ENCODE assay signal across 26 mouse cellular contexts in the genomic region with DNA sequence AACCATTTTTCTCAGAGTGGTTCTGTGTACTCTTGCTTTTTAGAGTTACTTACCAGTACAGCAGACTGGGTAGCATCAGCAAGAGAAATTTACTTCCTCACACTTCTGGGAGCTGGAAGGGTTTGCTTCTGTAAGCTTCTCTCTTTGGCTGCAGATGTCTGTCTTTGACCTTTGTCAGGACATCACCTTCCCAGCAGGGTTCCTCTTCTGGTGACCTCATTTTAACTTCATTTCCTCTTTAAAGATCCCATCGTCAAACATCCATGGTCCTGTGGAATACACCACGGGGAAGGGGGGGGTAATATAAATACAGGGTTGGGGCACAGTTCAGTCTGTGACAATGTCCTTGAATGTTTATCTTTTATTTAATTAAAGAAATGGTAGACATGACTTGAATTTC.
DNase-seq lines count a peak whose midpoint lies in the region; ATAC-seq and TF ChIP-seq lines count a peak whose summit lies in the region.
"Had no signal": no experiment of that assay in that cellular context is flagged by ENCODE, and none has a peak within 500 bp of the region (broad histone marks: within the 10 kb centered on the region; RNA-seq: fewer than 3 reads in every experiment).

No protein-coding gene starts in this region.

- no peaks in the 10 kb centered on the region for H3K27me3 ChIP-seq in liver, postnatal 0 days (ENCODE audit: insufficient read depth, low read length)
- no peaks in the 10 kb centered on the region for H3K27me3 ChIP-seq in liver, embryonic 11.5 days (replicated peaks; ENCODE audit: control insufficient read depth, insufficient read depth, low read length)
- H3K27me3 ChIP-seq in hindbrain, embryonic 12.5 days, result no peaks in the 10 kb centered on the region
- H3K27me3 ChIP-seq: embryonic facial prominence, embryonic 13.5 days; forebrain, embryonic 12.5 days; hindbrain, embryonic 13.5 days had no signal

- no peak for TF ChIP-seq EP300 in liver, postnatal 0 days (IDR thresholded peaks at IDR 0.05; ENCODE audit: low read depth)

- no peak overlapping the region for H3K27ac ChIP-seq in liver, postnatal 0 days (ENCODE audit: low read depth)
- H3K27ac ChIP-seq in liver, embryonic 11.5 days (ENCODE audit: low read depth, low read length), result no peak overlapping the region
- 0 out of 2 replicates have a peak overlapping the region, but pooled peaks have one; percentile 19 for H3K27ac ChIP-seq in bone marrow macrophage, adult 2 months (ENCODE audit: insufficient read depth, low read depth, low read length)
- no peak overlapping the region for H3K27ac ChIP-seq in hindbrain, embryonic 12.5 days
- H3K27ac ChIP-seq: embryonic facial prominence, embryonic 10.5 days; embryonic facial prominence, embryonic 13.5 days; forebrain, embryonic 12.5 days had no signal

- DNase-seq in liver, postnatal 0 days, result no peak
- no peak for DNase-seq in liver, embryonic 11.5 days (ENCODE audit: low spot score)
- DNase-seq in retina, embryonic 14.5 days (ENCODE audit: low spot score), result no peak
- DNase-seq: adrenal gland, adult 8-10 months; adrenal gland, postnatal 36 days; cerebellum, adult 11 months; cerebellum, adult 2 months; cerebellum, adult 9-11 months; cerebellum, postnatal 25 days; embryo, embryonic 11 days; gastrocnemius, postnatal 10 days; gastrocnemius, postnatal 36 days; heart, adult 11 months had no signal

- 0 out of 2 replicates have a peak, but pooled peaks have one; percentile 28 for ATAC-seq in liver, postnatal 0 days
- ATAC-seq in liver, embryonic 11.5 days (replicated peaks; ENCODE audit: low FRiP score), result no peak
- peak; percentile 35; the same call in 1 of the 2 replicates for ATAC-seq in common myeloid progenitor, adult 5-6 weeks (replicated peaks; ENCODE audit: low read depth, poor library complexity, severe bottlenecking)
- ATAC-seq in megakaryocyte progenitor cell, adult 5-6 weeks (replicated peaks; ENCODE audit: poor library complexity), result peak; percentile 26
- ATAC-seq in hindbrain, embryonic 12.5 days (ENCODE audit: low FRiP score), result no peak
- ATAC-seq: CD4-positive, CD25-positive, alpha-beta regulatory T cell, adult 4 months; forebrain, embryonic 16.5 days; hindbrain, embryonic 16.5 days had no signal

- H3K36me3 ChIP-seq in liver, postnatal 0 days (replicated peaks; ENCODE audit: insufficient read depth, low read length), result no peaks in the 10 kb centered on the region
- no peaks in the 10 kb centered on the region for H3K36me3 ChIP-seq in liver, embryonic 11.5 days (ENCODE audit: control insufficient read depth, insufficient read depth, low read length)
- no peaks in the 10 kb centered on the region for H3K36me3 ChIP-seq in hindbrain, embryonic 12.5 days
- H3K36me3 ChIP-seq: embryonic facial prominence, embryonic 10.5 days; embryonic facial prominence, embryonic 13.5 days; forebrain, embryonic 12.5 days; hindbrain, embryonic 13.5 days had no signal

- no peak for TF ChIP-seq POLR2A in bone marrow macrophage, adult 2 months (IDR thresholded peaks at IDR 0.05; ENCODE audit: borderline replicate concordance, low read depth, low read length)

- no peaks in the 10 kb centered on the region for H3K9me3 ChIP-seq in liver, postnatal 0 days (ENCODE audit: low read length)
- no peaks in the 10 kb centered on the region for H3K9me3 ChIP-seq in liver, embryonic 11.5 days (ENCODE audit: control insufficient read depth, low read length)
- no peaks in the 10 kb centered on the region for H3K9me3 ChIP-seq in hindbrain, embryonic 12.5 days (replicated peaks)
- H3K9me3 ChIP-seq: embryonic facial prominence, embryonic 10.5 days; embryonic facial prominence, embryonic 13.5 days; forebrain, embryonic 12.5 days; hindbrain, embryonic 13.5 days had no signal

- TF ChIP-seq CTCF in liver, postnatal 0 days (IDR thresholded peaks at IDR 0.05; ENCODE audit: low read depth), result no peak
- TF ChIP-seq CTCF in bone marrow macrophage, adult 2 months (IDR thresholded peaks at IDR 0.05; ENCODE audit: low read depth, low read length), result no peak

- WGBS in liver, postnatal 0 days (ENCODE audit: insufficient replicate concordance), result 26% methylated on average over 2 of the region's 2 CpGs
- 50% methylated on average over 2 of the region's 2 CpGs for WGBS in liver, embryonic 11.5 days
- 50% methylated on average over 2 of the region's 2 CpGs for whole genome bisulfite sequencing in hindbrain, embryonic 12.5 days

- no peak overlapping the region for H3K4me2 ChIP-seq in liver, postnatal 0 days (ENCODE audit: low read depth, low read length)
- H3K4me2 ChIP-seq in liver, embryonic 11.5 days, result no peak overlapping the region
- no peak overlapping the region for H3K4me2 ChIP-seq in hindbrain, embryonic 12.5 days (replicated peaks)
- H3K4me2 ChIP-seq: embryonic facial prominence, embryonic 13.5 days; forebrain, embryonic 12.5 days; heart, embryonic 11.5 days; hindbrain, embryonic 13.5 days had no signal

- H3K9ac ChIP-seq in liver, postnatal 0 days (replicated peaks), result no peak overlapping the region
- H3K9ac ChIP-seq in liver, embryonic 11.5 days (ENCODE audit: low read depth, low read length), result no peak overlapping the region
- H3K9ac ChIP-seq in hindbrain, embryonic 12.5 days, result no peak overlapping the region
- H3K9ac ChIP-seq: embryonic facial prominence, embryonic 13.5 days; forebrain, embryonic 12.5 days; hindbrain, embryonic 13.5 days had no signal

- H3K4me1 ChIP-seq in liver, postnatal 0 days (ENCODE audit: insufficient read depth), result no peaks in the 10 kb centered on the region
- no peaks in the 10 kb centered on the region; the same call in 1 of the 2 replicates for H3K4me1 ChIP-seq in liver, embryonic 11.5 days (replicated peaks; ENCODE audit: control insufficient read depth, insufficient read depth, low read length)
- H3K4me1 ChIP-seq in bone marrow macrophage, adult 2 months (ENCODE audit: control insufficient read depth, insufficient read depth, low read length), result peaks cover 31% of the 10 kb centered on the region
- H3K4me1 ChIP-seq in hindbrain, embryonic 12.5 days, result peaks cover 11% of the 10 kb centered on the region; the same call in 1 of the 2 replicates

- H3K4me3 ChIP-seq in liver, postnatal 0 days (ENCODE audit: low read depth, low read length), result no peak overlapping the region
- no peak overlapping the region for H3K4me3 ChIP-seq in liver, embryonic 11.5 days (ENCODE audit: low read depth, low read length)
- H3K4me3 ChIP-seq in bone marrow macrophage, adult 2 months (ENCODE audit: insufficient read depth, low read length), result no peak overlapping the region
- H3K4me3 ChIP-seq in hindbrain, embryonic 12.5 days, result no peak overlapping the region
- H3K4me3 ChIP-seq: embryonic facial prominence, embryonic 10.5 days; embryonic facial prominence, embryonic 13.5 days; erythroblast, embryonic 14.5 days; forebrain, embryonic 12.5 days; hindbrain, embryonic 13.5 days had no signal

Comparison
In these comparisons a context has a peak if more than half of its experiments do, and no peak if none do; other contexts are left out.
1. ATAC-seq: peak in liver, postnatal 0 days (single experiment), common myeloid progenitor, adult 5-6 weeks (single experiment) and megakaryocyte progenitor cell, adult 5-6 weeks (single experiment); none in liver, embryonic 11.5 days (single experiment) and hindbrain, embryonic 12.5 days (single experiment).